Mouse (Mus musculus) erythroblast, embryonic 14.5 days (primary cell): ENCODE measurements around the gene Csmd2.

ENCODE experiments used
- GATA1 ChIP-seq: IDR thresholded peaks from 2 replicates; pipeline ENCODE4 v1.6.1; 2012; ENCODE audit warnings: low read length, inconsistent platforms, mixed read lengths
- TAL1 ChIP-seq: IDR thresholded peaks from 3 replicates; pipeline ENCODE4 v1.6.1; 2012; ENCODE audit warnings: low read length, inconsistent platforms, mixed read lengths

DNA sequence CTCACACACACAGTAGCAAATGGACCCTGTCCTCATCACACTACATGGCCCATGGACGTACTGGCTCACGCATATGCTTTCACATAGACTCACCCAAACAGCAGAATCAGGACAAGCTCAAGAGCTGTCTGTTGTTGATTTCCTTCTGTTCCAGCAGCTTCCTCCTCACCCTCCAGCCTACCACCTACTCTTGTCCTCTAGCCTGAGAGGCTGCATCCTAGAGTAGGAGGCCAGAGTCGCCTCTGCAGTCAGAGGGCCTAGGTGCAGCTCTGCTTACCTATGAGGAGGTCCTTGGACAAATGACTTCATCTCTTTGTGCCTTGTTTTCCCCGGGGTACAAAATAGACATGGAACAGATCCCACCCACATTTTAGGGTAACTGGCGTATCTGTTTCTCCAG, 403.8 kb downstream of the Csmd2 start:
- no peak for TF ChIP-seq GATA1
- no peak for TF ChIP-seq TAL1
